Mouse (Mus musculus): ENCODE measurements around the gene Rbm20. TPM values are rescaled to one million over a fixed set of nuclear protein-coding genes. Genes with fewer than 3 reads are reported as not detected.

Gene Rbm20
- polyA plus RNA-seq (2012; rRNA removed; ENCODE audit: low replicate concordance), result 2.2 and 7.8 TPM in 2 replicates

DNA sequence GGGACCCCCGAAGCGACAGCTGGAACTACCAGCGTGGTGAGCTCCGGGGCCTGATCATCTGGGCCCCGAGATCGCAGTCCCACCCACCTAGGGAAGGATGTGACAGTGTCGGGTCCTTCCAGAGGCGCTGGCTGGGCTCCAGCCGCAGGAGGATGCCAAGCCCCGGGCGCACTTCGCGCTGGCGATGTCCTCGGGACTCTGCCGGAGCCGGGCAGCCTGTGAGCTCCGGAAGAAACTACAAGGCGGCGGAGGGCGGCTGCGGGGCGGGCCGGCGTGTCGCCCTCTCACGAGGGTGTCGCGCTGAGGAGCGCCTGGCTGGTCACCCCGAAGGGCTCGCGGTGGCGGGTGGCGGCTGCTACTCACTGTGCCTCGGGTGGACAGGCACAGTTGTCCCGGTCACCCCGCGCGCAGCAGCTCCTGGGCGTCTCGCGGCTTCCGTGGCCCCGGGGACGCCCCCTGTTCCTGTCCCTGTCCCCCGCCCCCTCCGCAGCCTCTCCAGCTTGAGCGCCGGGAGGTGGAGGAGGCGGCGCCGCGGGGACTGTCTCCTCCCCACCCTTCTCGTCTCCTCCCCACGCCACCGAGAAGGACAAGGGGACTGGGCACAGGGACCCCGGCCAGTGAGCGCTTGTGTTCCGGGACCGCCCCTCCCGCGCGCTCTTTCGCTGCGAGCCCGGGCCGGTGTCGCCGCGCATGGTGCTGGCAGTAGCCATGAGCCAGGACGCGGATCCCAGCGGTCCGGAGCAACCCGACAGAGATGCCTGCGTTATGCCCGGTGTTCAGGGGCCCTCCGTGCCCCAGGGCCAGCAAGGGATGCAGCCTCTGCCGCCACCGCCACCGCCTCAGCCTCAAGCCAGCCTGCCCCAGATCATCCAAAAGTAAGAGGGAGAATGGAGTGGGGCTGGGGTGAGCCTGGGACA is at the start of gene Rbm20:
TSS of gene Rbm20 (plus strand) at position 589 of the 917 bp plus-strand sequence.

DNA sequence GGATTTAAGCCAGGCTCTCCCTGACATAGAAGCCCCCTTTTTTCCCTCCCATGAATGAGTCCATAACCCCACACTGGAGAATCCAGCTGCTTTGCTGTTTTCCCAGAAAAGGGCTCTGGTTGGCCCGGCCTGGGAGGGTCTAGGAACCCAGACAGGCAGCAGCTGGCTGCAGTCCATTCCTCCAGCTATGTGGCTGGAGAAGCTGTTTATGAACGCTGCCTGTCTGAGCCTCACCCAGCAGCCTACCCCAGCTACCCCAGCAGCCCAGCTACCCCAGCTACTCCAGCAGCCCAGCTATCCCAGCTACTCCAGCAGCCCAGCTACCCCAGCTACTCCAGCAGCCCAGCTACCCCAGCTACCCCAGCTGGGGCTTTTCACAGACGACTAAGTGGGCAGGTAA is 215.0 kb downstream of the Rbm20 start, which contains the start of gene Pdcd4:
TSS of gene Pdcd4 (plus strand) at position 171 of the 400 bp plus-strand sequence.

Other genes starting within 250 kb of the Rbm20 start
- 4.7 and 11.1 TPM in 2 replicates for gene Dusp5, start 148.2 kb upstream of the Rbm20 start, polyA plus RNA-seq (2012; rRNA removed; ENCODE audit: low replicate concordance)
- 90.8 and 152 TPM in 2 replicates for gene Nutf2-ps1, start 88.2 kb upstream of the Rbm20 start, polyA plus RNA-seq (2012; rRNA removed; ENCODE audit: low replicate concordance)
- 2.2 and 3.8 TPM in 2 replicates for gene Smc3, start 76.9 kb upstream of the Rbm20 start, polyA plus RNA-seq (2012; rRNA removed; ENCODE audit: low replicate concordance)
- 6.8 and 9.5 TPM in 2 replicates for gene Pdcd4, start 214.9 kb downstream of the Rbm20 start, polyA plus RNA-seq (2012; rRNA removed; ENCODE audit: low replicate concordance)